Mouse (Mus musculus) lung, postnatal 10 days (tissue): Measurements from ENCODE around the gene Sez6l2.
"Not testable (repeated sequence)": the region's sequence is repeated elsewhere in the genome, so short reads cannot be mapped to it uniquely, and the experiment has no call there.

ENCODE experiments used
- DNase-seq: peaks from one replicate; pipeline ENCODE4 v3.0.0; 2021

Sez6l2 gene

GRCm38 (mm10) chr7:126949793-126950646 lies at the start of gene Sez6l2:
Sez6l2 (plus strand) TSS chr7:126950563.
- DNase-seq, result peak; percentile 93

DNA sequence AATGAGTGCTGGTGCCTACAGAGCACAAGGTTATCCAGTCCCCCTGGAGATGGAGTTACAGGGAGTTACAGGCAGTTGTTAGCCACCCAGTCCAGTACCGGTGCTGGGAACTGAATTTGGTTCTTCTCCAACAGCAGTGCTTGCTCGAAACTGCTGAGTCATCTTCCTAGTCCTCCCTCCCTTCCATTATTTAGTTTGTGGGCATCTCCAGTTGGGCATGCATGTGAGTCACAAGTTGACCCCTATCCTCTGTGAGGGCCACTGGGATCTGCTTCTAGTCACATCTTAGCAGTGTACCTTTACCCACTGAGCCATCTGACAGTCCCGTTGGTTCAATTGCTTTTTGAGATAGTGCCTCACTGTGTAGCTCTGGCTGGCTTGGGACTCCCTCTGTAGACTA lies 44.8 kb upstream of the Sez6l2 start:
- DNase-seq, result no peak

- DNase-seq, result no peak
These were observed 35.5 kb upstream of the Sez6l2 start for GRCm38 (mm10) chr7:126914844-126915243.

DNA sequence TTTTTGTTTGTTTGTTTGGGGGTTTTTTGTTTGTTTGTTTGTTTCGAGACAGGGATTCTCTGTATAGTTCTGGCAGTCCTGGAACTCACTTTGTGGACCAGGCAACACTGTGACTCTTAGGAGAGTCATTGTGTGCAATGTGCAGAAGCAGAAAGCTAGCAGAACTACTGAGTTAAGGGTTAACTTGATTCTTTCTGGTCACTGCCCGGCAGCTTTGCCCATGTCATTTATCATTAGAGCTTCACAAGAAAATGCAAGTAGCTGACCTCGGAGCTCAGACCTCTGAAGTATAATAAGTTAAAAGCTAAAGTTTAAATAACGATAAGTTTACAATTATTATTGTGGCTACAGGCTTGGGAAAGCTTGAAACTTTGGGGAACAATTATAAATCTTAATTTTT lies 32.0 kb upstream of the Sez6l2 start:
- not testable (repeated sequence) for DNase-seq

DNA sequence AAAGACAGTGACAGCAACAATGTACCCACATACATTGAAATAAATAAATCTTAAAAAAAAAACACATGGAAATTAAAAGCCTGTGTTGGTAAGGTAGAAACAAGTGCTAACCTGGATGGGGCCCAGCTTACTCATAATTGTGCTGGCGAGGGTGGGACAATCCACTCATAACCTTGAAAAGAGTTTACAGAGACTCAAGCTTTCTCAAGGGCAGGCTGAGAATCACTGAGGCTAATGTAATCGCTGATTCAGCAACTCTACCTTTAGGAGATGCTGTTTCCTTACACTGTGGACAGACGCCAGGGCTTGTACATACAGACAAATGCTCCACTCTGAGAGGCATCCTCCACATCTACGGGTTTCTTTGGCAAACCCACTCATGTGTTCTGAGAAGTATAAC lies 30.4 kb upstream of the Sez6l2 start:
- no peak for DNase-seq

GRCm38 (mm10) chr7:126921563-126921962 lies 28.8 kb upstream of the Sez6l2 start:
- no peak for DNase-seq

GRCm38 (mm10) chr7:126922624-126923060 lies 27.7 kb upstream of the Sez6l2 start, which contains the start of gene Tmem219:
Tmem219 (minus strand) TSS chr7:126922917.
- DNase-seq, result peak; percentile 78

- no peak for DNase-seq
These were observed 26.4 kb upstream of the Sez6l2 start for GRCm38 (mm10) chr7:126923999-126924398.

DNA sequence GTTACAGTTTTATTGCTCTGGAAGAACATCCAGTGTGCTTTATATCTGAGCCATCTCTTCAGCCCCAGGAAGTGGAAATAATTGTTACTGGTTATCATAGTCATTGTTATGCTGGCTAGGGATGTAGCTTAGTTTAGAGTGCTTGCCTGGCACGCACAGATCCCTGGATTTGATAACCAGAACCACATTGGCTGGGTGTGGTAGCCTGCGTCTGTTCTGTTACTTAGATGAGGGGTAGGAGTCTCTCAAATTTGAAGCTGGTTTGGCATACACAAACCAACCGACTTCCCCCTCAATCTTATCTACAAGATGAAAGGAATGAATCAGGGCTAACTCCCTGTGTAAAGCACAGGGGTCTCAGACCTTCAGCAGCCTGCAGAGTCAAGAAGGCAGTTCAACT lies 24.1 kb upstream of the Sez6l2 start:
- no peak for DNase-seq

GRCm38 (mm10) chr7:126928384-126929037 lies 21.9 kb upstream of the Sez6l2 start, which contains the start of gene Kctd13:
Kctd13 (plus strand) TSS chr7:126928879.
- DNase-seq, result peak; percentile 96

GRCm38 (mm10) chr7:126929046-126929445 lies 21.3 kb upstream of the Sez6l2 start:
- DNase-seq, result no peak

DNA sequence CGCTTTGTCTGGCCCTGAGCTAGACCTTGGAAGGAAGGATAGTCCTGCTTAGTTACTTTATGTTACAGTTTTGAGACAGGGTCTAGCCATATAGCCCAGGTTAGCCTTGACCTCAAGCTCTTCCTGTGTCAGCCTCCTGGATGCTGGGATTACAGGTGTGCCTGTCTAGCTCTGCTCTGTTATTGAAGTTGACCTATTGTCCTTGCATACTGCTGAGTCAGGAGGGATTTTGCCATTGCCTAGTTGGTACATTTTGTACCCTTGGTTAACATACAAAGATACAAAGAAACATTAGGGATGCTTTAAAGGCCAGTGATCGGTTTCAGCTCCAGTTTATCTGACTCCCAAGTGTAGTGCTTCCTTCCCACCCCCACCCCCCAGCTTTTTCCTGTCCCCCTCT lies 17.7 kb upstream of the Sez6l2 start:
- no peak for DNase-seq

DNA sequence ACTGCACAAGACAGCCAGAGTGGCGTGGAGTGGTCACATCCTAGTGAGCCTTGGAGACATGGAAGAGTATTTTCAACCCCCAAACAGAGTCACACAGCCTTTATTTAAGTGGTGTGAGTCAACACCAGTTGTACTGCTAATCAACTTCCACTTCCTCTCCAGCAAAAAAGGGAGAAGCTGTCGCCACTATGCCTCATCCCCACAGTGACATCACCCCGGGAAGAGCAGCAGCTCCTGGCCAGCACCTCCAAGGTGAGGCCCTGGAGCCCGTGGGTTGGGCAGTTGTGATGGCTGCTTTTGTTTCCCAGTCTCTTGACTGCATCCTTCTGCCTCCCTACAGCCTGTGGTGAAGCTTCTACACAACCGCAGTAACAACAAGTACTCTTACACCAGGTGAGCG lies 9.2 kb upstream of the Sez6l2 start:
- DNase-seq, result no peak

DNA sequence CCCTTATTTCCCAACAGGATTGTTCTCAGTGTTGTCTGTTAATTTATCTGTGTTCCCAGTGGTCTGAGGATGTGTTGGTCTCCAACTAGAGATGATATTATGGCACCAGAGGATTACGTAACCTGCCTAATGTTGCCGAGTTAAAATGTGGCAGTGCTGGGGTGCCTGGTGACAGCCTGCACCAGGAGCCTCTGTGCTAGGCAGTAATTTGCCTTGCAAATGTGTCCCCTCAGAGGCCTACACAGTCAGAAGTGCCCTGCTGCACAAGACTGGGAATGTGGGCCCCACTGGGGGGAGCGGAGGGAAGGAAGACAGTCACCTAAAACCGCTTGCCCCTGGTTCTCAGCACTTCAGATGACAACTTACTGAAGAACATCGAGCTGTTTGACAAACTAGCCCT lies 8.6 kb upstream of the Sez6l2 start:
- no peak for DNase-seq

DNA sequence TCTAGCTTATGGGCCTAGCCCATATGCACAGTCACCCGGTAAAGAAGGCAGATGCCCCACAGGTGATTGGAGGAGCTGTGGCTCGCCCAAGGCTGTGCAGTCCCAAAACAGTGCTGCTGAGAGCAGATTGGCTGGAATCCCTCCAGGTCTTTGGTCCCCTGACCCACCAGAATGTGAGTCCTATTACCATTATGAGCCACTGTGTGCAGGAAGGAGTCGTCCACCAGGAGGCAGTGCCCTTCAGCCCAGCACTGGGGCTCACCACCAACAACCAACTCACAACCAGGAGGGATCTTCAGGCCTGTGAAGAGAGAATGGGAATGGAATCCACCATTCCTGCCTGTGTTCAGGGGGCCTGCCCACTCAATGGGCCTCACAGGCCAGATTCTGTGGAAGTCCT lies 3.8 kb upstream of the Sez6l2 start:
- peak; percentile 65 for DNase-seq

DNA sequence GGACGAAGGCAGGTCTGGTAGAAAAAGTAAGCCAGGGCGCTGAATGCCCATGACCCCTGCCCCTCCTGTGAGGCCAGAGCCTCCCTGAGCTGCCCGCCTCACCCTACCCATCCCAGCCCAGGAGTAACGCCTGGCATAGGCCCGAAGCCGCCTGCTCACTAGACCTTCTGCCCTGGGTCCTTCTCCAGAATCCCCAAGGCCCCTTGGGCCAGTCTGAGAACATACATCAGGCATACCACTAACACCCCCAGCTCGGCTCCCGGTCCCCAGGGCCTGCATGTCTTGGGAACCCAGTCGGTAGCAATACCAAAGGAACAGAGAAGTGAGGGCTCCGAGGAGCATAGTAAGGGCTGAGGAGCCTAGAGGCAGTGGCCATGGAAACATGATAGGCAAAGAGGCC lies 1.7 kb upstream of the Sez6l2 start:
- DNase-seq, result no peak

DNA sequence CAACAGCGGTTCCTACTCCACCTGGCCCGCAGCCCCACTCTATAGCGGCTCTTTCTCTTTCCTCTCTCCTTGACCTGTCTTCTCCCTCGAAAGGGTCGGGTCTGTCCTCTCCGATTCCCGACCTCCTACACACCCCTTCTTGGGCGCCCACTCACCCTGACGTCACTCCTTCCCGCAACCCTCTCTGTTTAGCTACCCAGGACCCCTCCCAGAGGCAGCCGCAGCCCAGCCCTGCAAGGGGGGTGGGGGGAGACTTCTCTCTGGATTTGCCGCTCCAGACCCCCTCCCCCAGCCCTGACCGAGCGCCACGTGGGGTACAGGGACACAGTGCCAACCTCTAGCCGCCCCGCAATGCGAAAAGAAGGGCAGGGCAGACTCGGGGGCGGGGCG lies 965 bp upstream of the Sez6l2 start, which contains the start of gene Asphd1:
TSS of gene Asphd1 (minus strand) at position 180 of the 390 bp plus-strand sequence.
- DNase-seq, result no peak

GRCm38 (mm10) chr7:126950647-126951615 lies 568 bp downstream of the Sez6l2 start:
- DNase-seq, result no peak

DNA sequence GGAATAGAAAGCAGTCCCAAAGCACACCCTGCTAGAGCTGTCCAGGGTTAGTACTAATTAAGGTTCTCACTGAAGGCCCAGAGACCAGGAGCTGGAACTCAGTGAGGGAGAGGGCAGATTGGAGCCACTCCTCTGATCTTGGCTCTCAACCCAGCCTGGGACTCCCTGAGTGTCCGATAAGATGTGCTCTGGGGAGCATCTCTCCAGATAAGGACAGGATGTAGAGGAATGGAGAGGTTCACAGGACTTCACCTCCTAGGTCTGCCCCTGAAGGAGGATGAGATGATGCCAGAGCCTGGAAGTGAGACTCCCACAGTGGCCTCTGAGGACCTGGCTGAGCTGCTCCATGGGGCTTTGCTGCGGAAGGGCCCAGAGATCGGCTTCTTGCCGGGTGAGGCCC lies 1.4 kb downstream of the Sez6l2 start:
- DNase-seq, result no peak

- DNase-seq, result no peak
These were observed 2.3 kb downstream of the Sez6l2 start for GRCm38 (mm10) chr7:126952646-126953045.

- DNase-seq, result no peak
These were observed 4.8 kb downstream of the Sez6l2 start for GRCm38 (mm10) chr7:126955125-126955524.

- DNase-seq, result no peak
These were observed 9.4 kb downstream of the Sez6l2 start for GRCm38 (mm10) chr7:126959780-126960179.

DNA sequence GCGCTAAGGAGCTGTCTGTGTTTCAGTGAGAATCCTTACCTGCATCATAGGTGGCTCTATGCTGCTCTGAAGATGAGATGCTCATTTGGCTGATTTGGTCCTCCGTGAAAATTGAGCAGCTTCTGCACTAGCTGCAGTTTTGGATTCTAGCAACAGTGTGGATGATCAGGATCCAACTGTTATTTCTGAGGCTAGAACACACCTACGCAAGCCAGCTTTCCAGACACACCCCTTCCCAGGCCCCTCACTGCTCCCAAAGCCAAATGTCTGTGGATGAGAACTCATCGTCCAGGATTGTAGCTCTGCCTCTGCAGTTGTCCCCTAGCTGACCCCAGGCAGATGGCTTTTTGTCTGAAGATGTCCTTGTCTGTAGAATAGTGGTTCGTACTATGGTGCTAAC lies 10.7 kb downstream of the Sez6l2 start:
- DNase-seq, result no peak
